Mouse (Mus musculus) neural tube, embryonic 13.5 days (tissue): ENCODE data around the gene Hist1h2ae. TPM values are rescaled to one million over a fixed set of nuclear protein-coding genes. Genes with fewer than 3 reads are reported as not detected.

Experiments used
- ATAC-seq: fragments of 200-750 bp; cut with Nextera tagmentation; 2 replicates; pipeline ENCODE4 v1.8.0; 2017; ENCODE audit warnings: low read depth, mild to moderate bottlenecking, moderate TSS enrichment, moderate library complexity
- H3K27ac ChIP-seq: fragments of 300-500 bp; sonication (generic); replicated peaks from 2 replicates; pipeline ENCODE4 v1.5.1; 2015; ENCODE audit warnings: moderate library complexity, mild to moderate bottlenecking, inconsistent platforms
- H3K27me3 ChIP-seq: fragments of 300-500 bp; sonication (generic); 2 replicates; pipeline ENCODE4 v1.6.1; 2015; ENCODE audit warnings: mild to moderate bottlenecking, inconsistent platforms
- H3K36me3 ChIP-seq: fragments of 300-500 bp; sonication (generic); 2 replicates; pipeline ENCODE4 v1.6.1; 2015; ENCODE audit warnings: mild to moderate bottlenecking, inconsistent platforms
- H3K4me1 ChIP-seq: fragments of 300-500 bp; sonication (generic); replicated peaks from 2 replicates; pipeline ENCODE4 v1.6.1; 2015; ENCODE audit warnings: inconsistent platforms
- H3K4me2 ChIP-seq: fragments of 300-500 bp; sonication (generic); 2 replicates; pipeline ENCODE4 v1.6.1; 2015; ENCODE audit warnings: inconsistent platforms, mild to moderate bottlenecking, moderate library complexity
- H3K4me3 ChIP-seq: fragments of 300-500 bp; sonication (generic); 2 replicates; pipeline ENCODE4 v1.5.1; 2015; ENCODE audit warnings: mild to moderate bottlenecking, inconsistent platforms
- H3K9ac ChIP-seq: fragments of 300-500 bp; sonication (generic); 2 replicates; pipeline ENCODE4 v1.6.1; 2015; ENCODE audit warnings: moderate library complexity, mild to moderate bottlenecking, inconsistent platforms
- H3K9me3 ChIP-seq: fragments of 300-500 bp; sonication (generic); 2 replicates; pipeline ENCODE4 v1.6.1; 2016; ENCODE audit warnings: inconsistent platforms
- WGBS: fragments of 180-500 bp; shearing (Covaris S2); methylation state at CpG from one replicate; pipeline ENCODE4 v1.1.7; 2015; 5-methylcytosine and 5-hydroxymethylcytosine counted together
- polyA plus RNA-seq: library from polyadenylated mRNA; unstranded; fragments of >200 nt; fragmentation: Nextera tagmentation; extraction: Ambion mirVana; gene quantifications from 2 replicates; pipeline ENCODE4 v1.2.1, GENCODE M21; 2015

The Hist1h2ae gene
- polyA plus RNA-seq, 1 experiment from 2014 or later, result 12.3 TPM

GRCm38 (mm10) chr13:23532262-23533075, 38.6 kb downstream of the Hist1h2ae start:
- Histone ChIP-seq H3K27ac (peak overlapping the region; percentile 96; the same call in 1 of the 2 replicates), H3K4me1 (peaks cover 58% of the 10 kb centered on the region), H3K4me2 (peak overlapping the region; percentile 74), H3K4me3 (peak overlapping the region; percentile 59), H3K36me3 (no peaks in the 10 kb centered on the region), H3K9me3 (no peaks in the 10 kb centered on the region), H3K9ac (peak overlapping the region; percentile 85), H3K27me3 (no peaks in the 10 kb centered on the region)
- 23% methylated on average over 9 of the region's 9 CpGs for WGBS
- no peak for ATAC-seq

- H3K4me2 ChIP-seq, result peak within 1 kb of the TSS; percentile 74
- under 1% methylated on average over 62 of the region's 70 CpGs for WGBS
These were observed 39.8 kb downstream of the Hist1h2ae start, which contains the start of gene Hist1h4h for GRCm38 (mm10) chr13:23530901-23531875. Gene Hist1h4h (plus strand): TSS chr13:23531050.

GRCm38 (mm10) chr13:23530181-23530900, 40.7 kb downstream of the Hist1h2ae start:
- peaks cover 50% of the 10 kb centered on the region for H3K4me1 ChIP-seq
- under 1% methylated on average over 20 of the region's 20 CpGs for WGBS
- H3K4me2 ChIP-seq, result peak overlapping the region; percentile 74
- no peaks in the 10 kb centered on the region for H3K9me3 ChIP-seq
- no peak for ATAC-seq
- H3K9ac ChIP-seq, result peak overlapping the region; percentile 85
- peak overlapping the region; percentile 96 for H3K27ac ChIP-seq
- peak overlapping the region; percentile 59 for H3K4me3 ChIP-seq
- H3K36me3 ChIP-seq, result no peaks in the 10 kb centered on the region
- no peaks in the 10 kb centered on the region for H3K27me3 ChIP-seq

More at GRCm38 (mm10) chr13:23530901-23531875, 39.8 kb downstream of the Hist1h2ae start, which contains the start of gene Hist1h4h:
- ATAC-seq, result peak; percentile 93
- peak within 1 kb of the TSS; percentile 96 for H3K27ac ChIP-seq
- no peaks in the 10 kb centered on the region for H3K36me3 ChIP-seq
- no peaks in the 10 kb centered on the region for H3K9me3 ChIP-seq
- H3K4me3 ChIP-seq, result peak within 1 kb of the TSS; percentile 59
- no peaks in the 10 kb centered on the region for H3K27me3 ChIP-seq
- peaks cover 51% of the 10 kb centered on the region for H3K4me1 ChIP-seq
- H3K9ac ChIP-seq, result peak within 1 kb of the TSS; percentile 85

GRCm38 (mm10) chr13:23529480-23530165, 41.4 kb downstream of the Hist1h2ae start:
- H3K27ac ChIP-seq, result peak overlapping the region; percentile 96
- 30% methylated on average over 2 of the region's 2 CpGs for WGBS
- H3K9ac ChIP-seq, result peak overlapping the region; percentile 85

GRCm38 (mm10) chr13:23529005-23529404, 42.0 kb downstream of the Hist1h2ae start:
- Histone ChIP-seq H3K4me1 (peaks cover 45% of the 10 kb centered on the region), H3K27ac (no peak overlapping the region), H3K27me3 (no peaks in the 10 kb centered on the region), H3K4me3 (no peak overlapping the region), H3K4me2 (peak overlapping the region; percentile 74; the same call in 1 of the 2 replicates), H3K9me3 (no peaks in the 10 kb centered on the region), H3K9ac (no peak overlapping the region), H3K36me3 (no peaks in the 10 kb centered on the region)
- ATAC-seq, result no peak
- 35% methylated on average over 5 of the region's 5 CpGs for WGBS

More at GRCm38 (mm10) chr13:23529480-23530165, 41.4 kb downstream of the Hist1h2ae start:
- Histone ChIP-seq H3K4me3 (peak overlapping the region; percentile 59), H3K4me2 (peak overlapping the region; percentile 74), H3K27me3 (no peaks in the 10 kb centered on the region), H3K36me3 (no peaks in the 10 kb centered on the region), H3K4me1 (peaks cover 51% of the 10 kb centered on the region), H3K9me3 (no peaks in the 10 kb centered on the region)
- no peak for ATAC-seq

- peak overlapping the region; percentile 83 for H3K27ac ChIP-seq
- peaks cover 28% of the 10 kb centered on the region for H3K4me1 ChIP-seq
- H3K9ac ChIP-seq, result peak overlapping the region; percentile 72
- peak overlapping the region; percentile 55 for H3K4me2 ChIP-seq
- no peaks in the 10 kb centered on the region for H3K36me3 ChIP-seq
- peak overlapping the region; percentile 48 for H3K4me3 ChIP-seq
- 0 out of 2 replicates have a peak, but pooled peaks have one; percentile 21 for ATAC-seq
- no peaks in the 10 kb centered on the region for H3K9me3 ChIP-seq
- 1% methylated on average over 17 of the region's 17 CpGs for WGBS
- no peaks in the 10 kb centered on the region for H3K27me3 ChIP-seq
These were observed 44.7 kb downstream of the Hist1h2ae start for GRCm38 (mm10) chr13:23526312-23526711.

- no peaks in the 10 kb centered on the region for H3K27me3 ChIP-seq
- H3K4me1 ChIP-seq, result peaks cover 28% of the 10 kb centered on the region
These were observed 45.1 kb downstream of the Hist1h2ae start for GRCm38 (mm10) chr13:23525901-23526300.

GRCm38 (mm10) chr13:23524654-23525053, 46.4 kb downstream of the Hist1h2ae start:
- Histone ChIP-seq H3K9ac (no peak overlapping the region), H3K27me3 (no peaks in the 10 kb centered on the region), H3K9me3 (no peaks in the 10 kb centered on the region), H3K4me2 (no peak overlapping the region), H3K27ac (no peak overlapping the region), H3K4me3 (no peak overlapping the region), H3K36me3 (no peaks in the 10 kb centered on the region), H3K4me1 (peaks cover 28% of the 10 kb centered on the region)
- ATAC-seq, result 0 out of 2 replicates have a peak, but pooled peaks have one; percentile 26
- 10% methylated on average over 5 of the region's 5 CpGs for WGBS

More at GRCm38 (mm10) chr13:23525901-23526300, 45.1 kb downstream of the Hist1h2ae start:
- Histone ChIP-seq H3K4me2 (peak overlapping the region; percentile 55), H3K9me3 (no peaks in the 10 kb centered on the region), H3K27ac (no peak overlapping the region), H3K4me3 (peak overlapping the region; percentile 48), H3K9ac (no peak overlapping the region), H3K36me3 (no peaks in the 10 kb centered on the region)
- ATAC-seq, result no peak
- WGBS, result 4% methylated on average over 10 of the region's 10 CpGs

GRCm38 (mm10) chr13:23523976-23524375, 47.0 kb downstream of the Hist1h2ae start:
- Histone ChIP-seq H3K4me3 (no peak overlapping the region), H3K27me3 (no peaks in the 10 kb centered on the region), H3K9ac (no peak overlapping the region), H3K4me2 (no peak overlapping the region), H3K9me3 (no peaks in the 10 kb centered on the region), H3K36me3 (no peaks in the 10 kb centered on the region), H3K27ac (no peak overlapping the region), H3K4me1 (peaks cover 28% of the 10 kb centered on the region)
- 49% methylated on average over 5 of the region's 5 CpGs for WGBS
- no peak for ATAC-seq

- Histone ChIP-seq H3K27ac (no peak overlapping the region), H3K4me2 (peak overlapping the region; percentile 26), H3K4me1 (peaks cover 22% of the 10 kb centered on the region), H3K9ac (no peak overlapping the region), H3K9me3 (no peaks in the 10 kb centered on the region), H3K36me3 (no peaks in the 10 kb centered on the region), H3K4me3 (no peak overlapping the region), H3K27me3 (no peaks in the 10 kb centered on the region)
- no peak for ATAC-seq
- under 1% methylated on average over 14 of the region's 14 CpGs for WGBS
These were observed 49.3 kb downstream of the Hist1h2ae start for GRCm38 (mm10) chr13:23521703-23522102.
